Mouse (Mus musculus): ENCODE results near the gene 1110008L16Rik. TPM values are rescaled to one million over a fixed set of nuclear protein-coding genes. Genes with fewer than 3 reads are reported as not detected.

1110008L16Rik gene
- total RNA-seq, 2 experiments from 2014 or later: 9.5 to 12.7 TPM

Other genes with a start within 250 kb of the 1110008L16Rik start
- 10 to 100 TPM; 12.6 to 13.8 TPM for gene 2700097O09Rik, start 219.5 kb upstream of the 1110008L16Rik start, total RNA-seq (2021)
- 100 to 1,000 TPM; 108 to 111 TPM for gene Srp54a, start 219.3 kb upstream of the 1110008L16Rik start, total RNA-seq (2021)
- gene Fam177a, start 175.1 kb upstream of the 1110008L16Rik start, total RNA-seq (2021): 10 to 100 TPM; 32.6 to 47.0 TPM
- gene Srp54b, start 144.5 kb upstream of the 1110008L16Rik start, total RNA-seq (2021): 10 to 100 TPM; 52.7 to 56.2 TPM
- 10 to 100 TPM in 1 of 2 experiments, 1 to 10 TPM in 1; 1.8 to 13.0 TPM for gene 1700047I17Rik2, start 100.0 kb upstream of the 1110008L16Rik start, total RNA-seq (2021)
- gene Srp54c, start 69.4 kb upstream of the 1110008L16Rik start, total RNA-seq (2021): 10 to 100 TPM; 34.4 to 41.0 TPM
- gene Ppp2r3c, start 3.4 kb downstream of the 1110008L16Rik start, total RNA-seq (2021): 10 to 100 TPM; 15.5 to 20.5 TPM
- gene Psma6, start 84.6 kb downstream of the 1110008L16Rik start, total RNA-seq (2021): 100 to 1,000 TPM; 173 to 183 TPM
- 10 to 100 TPM; 26.8 to 33.6 TPM for gene Nfkbia, start 193.1 kb downstream of the 1110008L16Rik start, total RNA-seq (2021)